Mouse (Mus musculus): Measurements from ENCODE around the gene Rere. TPM values are rescaled to one million over a fixed set of nuclear protein-coding genes. Genes with fewer than 3 reads are reported as not detected.

Rere gene
- polyA plus RNA-seq, 1 experiment from 2014 or later: 16.0 TPM

DNA sequence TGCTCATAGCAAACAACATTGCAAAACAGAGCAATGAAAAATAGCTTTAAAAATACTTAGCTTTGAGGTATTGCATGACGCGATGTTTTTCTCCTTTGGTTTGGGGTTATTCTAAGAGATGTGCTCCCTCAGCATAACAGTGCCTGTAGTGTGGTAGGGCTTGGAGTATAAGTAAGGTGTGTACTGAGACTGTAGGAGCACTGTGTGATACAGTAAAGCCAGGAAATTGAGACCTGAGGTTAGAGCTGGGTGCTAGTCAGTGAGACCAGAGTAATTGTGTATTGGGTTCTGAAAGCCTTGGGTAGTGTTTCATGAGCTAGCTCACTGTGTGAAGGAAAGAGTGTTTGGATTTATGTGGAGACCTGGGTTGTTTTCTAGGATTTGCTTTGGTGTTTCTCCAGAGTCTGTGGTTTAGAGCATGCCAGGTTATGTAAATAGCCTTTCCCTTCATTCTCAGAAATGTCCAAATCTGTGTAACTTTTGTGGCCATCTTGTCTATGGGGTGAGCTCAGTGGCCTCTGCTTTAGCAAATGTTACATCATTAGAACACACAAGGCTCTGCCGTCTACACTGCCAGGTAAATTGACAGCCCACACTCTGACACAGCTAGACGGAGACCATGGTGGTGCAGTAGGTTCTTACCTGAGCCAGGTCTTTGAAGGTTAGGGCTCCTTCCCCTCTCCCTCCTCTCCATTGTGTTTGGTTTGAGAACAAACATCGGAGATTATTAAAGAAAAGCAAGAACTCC lies 152.6 kb downstream of the Rere start:
- Histone ChIP-seq H3K9ac (replicated peaks; ENCODE audit: low read depth) (no peak overlapping the region), H3K4me1 (ENCODE audit: insufficient read depth, low read depth, low read length) (no peaks in the 10 kb centered on the region), H3K36me3 (ENCODE audit: insufficient read depth, low read length) (no peaks in the 10 kb centered on the region), H3K9me3 (ENCODE audit: low read length) (no peaks in the 10 kb centered on the region), H3K4me2 (replicated peaks; ENCODE audit: low read depth, low read length) (no peak overlapping the region), H3K27me3 (replicated peaks; ENCODE audit: insufficient read depth, low read length) (no peaks in the 10 kb centered on the region), H3K4me3 (ENCODE audit: low read depth, low read length) (no peak overlapping the region), H3K27ac (ENCODE audit: low read length) (no peak overlapping the region)
- TF ChIP-seq EP300 (IDR thresholded peaks at IDR 0.05): no peak
- TF ChIP-seq CTCF (IDR thresholded peaks at IDR 0.05): no peak
- DNase-seq (ENCODE audit: low spot score) (no peak), ATAC-seq (no peak)
- WGBS: 72% methylated on average over 5 of the region's 5 CpGs

GRCm38 (mm10) chr4:150435590-150435989 lies 154.1 kb downstream of the Rere start:
- DNase-seq (ENCODE audit: low spot score) (no peak), ATAC-seq (no peak)
- Histone ChIP-seq H3K4me1 (ENCODE audit: insufficient read depth, low read depth, low read length) (no peaks in the 10 kb centered on the region), H3K9me3 (ENCODE audit: low read length) (no peaks in the 10 kb centered on the region), H3K4me3 (ENCODE audit: low read depth, low read length) (no peak overlapping the region), H3K36me3 (ENCODE audit: insufficient read depth, low read length) (no peaks in the 10 kb centered on the region), H3K27me3 (replicated peaks; ENCODE audit: insufficient read depth, low read length) (no peaks in the 10 kb centered on the region), H3K4me2 (replicated peaks; ENCODE audit: low read depth, low read length) (no peak overlapping the region), H3K27ac (ENCODE audit: low read length) (no peak overlapping the region), H3K9ac (replicated peaks; ENCODE audit: low read depth) (no peak overlapping the region)
- 80% methylated on average over 5 of the region's 5 CpGs for WGBS
- no peak for TF ChIP-seq EP300 (IDR thresholded peaks at IDR 0.05)
- no peak for TF ChIP-seq CTCF (IDR thresholded peaks at IDR 0.05)

DNA sequence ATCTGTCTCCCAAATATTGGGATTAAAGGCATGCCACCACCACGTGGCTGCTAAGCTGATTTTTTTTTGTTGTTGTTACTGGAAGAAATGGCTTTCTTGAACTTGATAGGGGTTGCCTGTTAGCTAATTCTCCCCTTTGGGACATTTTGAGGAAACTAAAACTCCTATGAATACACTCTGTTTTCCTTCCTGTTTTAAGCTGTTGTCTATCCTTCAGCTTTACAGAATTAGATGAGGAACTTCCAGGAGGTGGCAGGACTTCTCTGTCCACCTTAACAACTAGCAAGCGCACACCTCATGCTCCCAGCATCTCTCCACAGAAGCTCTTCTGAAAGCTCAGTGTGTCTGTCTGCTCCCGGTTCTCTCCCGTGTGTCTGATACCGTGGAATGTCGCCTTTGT lies 157.2 kb downstream of the Rere start:
- no peaks in the 10 kb centered on the region for H3K36me3 ChIP-seq (ENCODE audit: insufficient read depth, low read length)
- no peak for DNase-seq (ENCODE audit: low spot score)
- 82% methylated on average over 6 of the region's 6 CpGs for WGBS

DNA sequence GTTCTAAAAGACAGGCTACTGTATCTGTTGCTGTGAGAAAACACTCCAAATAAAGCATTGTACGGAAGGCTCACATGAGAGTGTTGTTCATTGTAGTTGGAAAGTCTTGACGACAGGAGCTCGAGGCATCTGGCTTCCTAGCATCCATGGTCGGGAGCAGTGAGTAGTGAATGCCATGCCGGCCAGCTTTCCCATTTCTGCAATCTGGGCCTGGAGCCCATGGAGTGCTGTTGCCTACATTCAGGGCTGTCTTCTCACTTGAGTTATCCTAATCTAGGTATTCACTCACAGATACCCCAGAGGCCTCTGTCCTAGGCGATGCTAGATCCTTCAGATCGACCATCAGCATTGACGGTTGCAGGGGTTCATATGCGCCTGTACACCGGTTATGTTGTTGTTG lies 160.5 kb downstream of the Rere start:
- Histone ChIP-seq H3K4me1 (ENCODE audit: insufficient read depth, low read depth, low read length) (no peaks in the 10 kb centered on the region; the same call in 1 of the 2 replicates), H3K9ac (replicated peaks; ENCODE audit: low read depth) (no peak overlapping the region), H3K4me3 (ENCODE audit: low read depth, low read length) (no peak overlapping the region), H3K9me3 (ENCODE audit: low read length) (no peaks in the 10 kb centered on the region), H3K4me2 (replicated peaks; ENCODE audit: low read depth, low read length) (no peak overlapping the region), H3K36me3 (ENCODE audit: insufficient read depth, low read length) (no peaks in the 10 kb centered on the region), H3K27ac (ENCODE audit: low read length) (no peak overlapping the region), H3K27me3 (replicated peaks; ENCODE audit: insufficient read depth, low read length) (no peaks in the 10 kb centered on the region)
- TF ChIP-seq EP300 (IDR thresholded peaks at IDR 0.05) (no peak), CTCF (IDR thresholded peaks at IDR 0.05) (no peak)
- DNase-seq (ENCODE audit: low spot score) (no peak), ATAC-seq (no peak)
- 84% methylated on average over 10 of the region's 10 CpGs for WGBS

More for the DNA sequence above, 157.2 kb downstream of the Rere start:
- TF ChIP-seq EP300 (IDR thresholded peaks at IDR 0.05) (no peak), CTCF (IDR thresholded peaks at IDR 0.05) (no peak)
- Histone ChIP-seq H3K27me3 (replicated peaks; ENCODE audit: insufficient read depth, low read length) (no peaks in the 10 kb centered on the region), H3K9ac (replicated peaks; ENCODE audit: low read depth) (no peak overlapping the region), H3K4me1 (ENCODE audit: insufficient read depth, low read depth, low read length) (no peaks in the 10 kb centered on the region), H3K4me3 (ENCODE audit: low read depth, low read length) (no peak overlapping the region), H3K27ac (ENCODE audit: low read length) (no peak overlapping the region), H3K4me2 (replicated peaks; ENCODE audit: low read depth, low read length) (no peak overlapping the region), H3K9me3 (ENCODE audit: low read length) (no peaks in the 10 kb centered on the region)
- no peak for ATAC-seq

DNA sequence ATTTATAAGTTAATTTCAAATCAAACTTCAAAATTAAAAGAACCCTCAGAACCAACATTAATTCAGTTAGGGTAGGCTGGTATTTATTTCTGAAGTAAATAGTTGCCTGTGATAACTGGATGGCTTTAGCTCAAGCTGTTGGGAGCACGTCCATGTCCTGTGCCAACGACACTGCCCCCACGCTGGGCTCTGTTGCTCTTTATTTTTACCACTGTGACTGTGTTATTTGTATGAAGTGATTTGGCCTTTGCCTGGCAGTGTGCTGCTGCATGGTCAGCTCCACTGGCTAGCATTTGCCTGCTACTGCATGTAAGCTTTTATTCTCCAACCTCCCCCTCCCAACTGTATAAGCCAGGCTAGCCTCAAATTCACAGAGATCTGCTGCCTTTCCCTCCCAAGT lies 162.6 kb downstream of the Rere start:
- Histone ChIP-seq H3K4me2 (replicated peaks; ENCODE audit: low read depth, low read length) (no peak overlapping the region), H3K9ac (replicated peaks; ENCODE audit: low read depth) (no peak overlapping the region), H3K27me3 (replicated peaks; ENCODE audit: insufficient read depth, low read length) (no peaks in the 10 kb centered on the region), H3K36me3 (ENCODE audit: insufficient read depth, low read length) (no peaks in the 10 kb centered on the region), H3K27ac (ENCODE audit: low read length) (no peak overlapping the region), H3K4me3 (ENCODE audit: low read depth, low read length) (no peak overlapping the region), H3K4me1 (ENCODE audit: insufficient read depth, low read depth, low read length) (no peaks in the 10 kb centered on the region; the same call in 1 of the 2 replicates), H3K9me3 (ENCODE audit: low read length) (no peaks in the 10 kb centered on the region)
- DNase-seq (ENCODE audit: low spot score) (no peak), ATAC-seq (no peak)
- no peak for TF ChIP-seq EP300 (IDR thresholded peaks at IDR 0.05)
- no peak for TF ChIP-seq CTCF (IDR thresholded peaks at IDR 0.05)
- 55% methylated on average over 3 of the region's 3 CpGs for WGBS

GRCm38 (mm10) chr4:150446617-150447016 lies 165.2 kb downstream of the Rere start:
- Histone ChIP-seq H3K4me1 (ENCODE audit: insufficient read depth, low read depth, low read length) (no peaks in the 10 kb centered on the region; the same call in 1 of the 2 replicates), H3K27me3 (replicated peaks; ENCODE audit: insufficient read depth, low read length) (no peaks in the 10 kb centered on the region), H3K9me3 (ENCODE audit: low read length) (no peaks in the 10 kb centered on the region), H3K4me2 (replicated peaks; ENCODE audit: low read depth, low read length) (no peak overlapping the region), H3K9ac (replicated peaks; ENCODE audit: low read depth) (no peak overlapping the region), H3K27ac (ENCODE audit: low read length) (no peak overlapping the region), H3K36me3 (ENCODE audit: insufficient read depth, low read length) (no peaks in the 10 kb centered on the region), H3K4me3 (ENCODE audit: low read depth, low read length) (no peak overlapping the region)
- WGBS: 83% methylated on average over 4 of the region's 4 CpGs
- no peak for TF ChIP-seq EP300 (IDR thresholded peaks at IDR 0.05)
- no peak for TF ChIP-seq CTCF (IDR thresholded peaks at IDR 0.05)
- ATAC-seq (no peak), DNase-seq (ENCODE audit: low spot score) (no peak)

Measured in lung, postnatal 0 days (tissue).